Mouse (Mus musculus): Measurements from ENCODE around the gene Rpl3.

GRCm38 (mm10) chr15:80081801-80082546 is 9.7 kb downstream of the Rpl3 start:
- TF ChIP-seq POLR2A (IDR thresholded peaks at IDR 0.05; ENCODE audit: insufficient read depth, low read depth, low read length): no peak
- TF ChIP-seq CTCF (IDR thresholded peaks at IDR 0.05; ENCODE audit: insufficient read depth, low read depth, low read length): no peak
